23 mouse cellular contexts compared by ENCODE assay signal in the genomic region with DNA sequence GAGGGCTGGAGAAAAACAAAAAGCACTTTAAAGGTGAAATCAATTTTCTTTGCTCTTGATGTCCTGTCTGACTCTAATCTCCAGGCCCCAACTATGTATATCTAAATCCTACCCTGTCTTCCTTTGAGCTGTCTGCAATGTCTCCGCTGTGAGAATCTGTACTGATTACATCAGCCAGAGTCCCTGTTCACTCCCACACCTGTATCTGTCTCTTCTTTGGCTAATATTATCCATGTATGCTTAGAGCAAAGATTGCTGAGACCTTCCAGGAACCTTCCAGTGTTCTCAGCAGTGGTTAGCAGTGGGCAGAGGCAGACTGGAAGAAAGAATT. TPM values are rescaled to one million over a fixed set of nuclear protein-coding genes. Genes with fewer than 3 reads are reported as not detected.
DNase-seq lines count a peak whose midpoint lies in the region; ATAC-seq lines count a peak whose summit lies in the region.
"Had no signal": no experiment of that assay in that cellular context is flagged by ENCODE, and none has a peak within 500 bp of the region (broad histone marks: within the 10 kb centered on the region; RNA-seq: fewer than 3 reads in every experiment).

No protein-coding gene starts in this region.

- H3K9ac ChIP-seq in kidney, embryonic 14.5 days (ENCODE audit: low read depth, low read length): no peak overlapping the region
- H3K9ac ChIP-seq in kidney, embryonic 16.5 days (replicated peaks; ENCODE audit: low read length): no peak overlapping the region
- H3K9ac ChIP-seq in midbrain, embryonic 11.5 days (ENCODE audit: low read length): no peak overlapping the region
- no peak overlapping the region for H3K9ac ChIP-seq in midbrain, embryonic 13.5 days (replicated peaks)
- H3K9ac ChIP-seq: embryonic facial prominence, embryonic 12.5 days; forebrain, embryonic 13.5 days; forebrain, embryonic 15.5 days had no signal

- H3K27ac ChIP-seq in kidney, embryonic 14.5 days (ENCODE audit: low read depth, low read length): 0 out of 2 replicates have a peak overlapping the region, but pooled peaks have one; percentile 6
- H3K27ac ChIP-seq in kidney, embryonic 16.5 days (ENCODE audit: low read length): peak overlapping the region; percentile 75
- H3K27ac ChIP-seq in midbrain, embryonic 11.5 days (ENCODE audit: low read depth, low read length): no peak overlapping the region
- no peak overlapping the region for H3K27ac ChIP-seq in midbrain, embryonic 13.5 days
- H3K27ac ChIP-seq: embryonic facial prominence, embryonic 10.5 days; embryonic facial prominence, embryonic 12.5 days; forebrain, embryonic 13.5 days; forebrain, embryonic 15.5 days had no signal

- no peak for DNase-seq in kidney, adult 11 months
- DNase-seq in kidney, adult 8-10 months: no peak
- DNase-seq in midbrain, embryonic 11.5 days (ENCODE audit: low spot score, missing footprints): peak; percentile 12
- DNase-seq: adrenal gland, adult 8-10 months; adrenal gland, postnatal 14 days; adrenal gland, postnatal 36 days; B cell, adult 2 months; cerebellum, adult 11-12 months; cerebellum, adult 2 months; cerebellum, adult 9-10 months; cerebellum, postnatal 25 days had no signal

- H3K4me3 ChIP-seq in kidney, embryonic 14.5 days (ENCODE audit: low read length): no peak overlapping the region
- no peak overlapping the region for H3K4me3 ChIP-seq in kidney, embryonic 16.5 days (ENCODE audit: low read length)
- no peak overlapping the region for H3K4me3 ChIP-seq in midbrain, embryonic 11.5 days (ENCODE audit: low read depth, low read length)
- no peak overlapping the region for H3K4me3 ChIP-seq in midbrain, embryonic 13.5 days (replicated peaks)
- H3K4me3 ChIP-seq: embryonic facial prominence, embryonic 10.5 days; embryonic facial prominence, embryonic 12.5 days; forebrain, embryonic 13.5 days; forebrain, embryonic 15.5 days had no signal

- H3K27me3 ChIP-seq in kidney, embryonic 14.5 days (ENCODE audit: control insufficient read depth, insufficient read depth, low read length): no peaks in the 10 kb centered on the region
- no peaks in the 10 kb centered on the region for H3K27me3 ChIP-seq in kidney, embryonic 16.5 days (ENCODE audit: insufficient read depth, low read length)
- no peaks in the 10 kb centered on the region for H3K27me3 ChIP-seq in midbrain, embryonic 11.5 days (ENCODE audit: control insufficient read depth, insufficient read depth, low read length)
- no peaks in the 10 kb centered on the region for H3K27me3 ChIP-seq in midbrain, embryonic 13.5 days
- H3K27me3 ChIP-seq: CH12.LX; embryonic facial prominence, embryonic 12.5 days; forebrain, embryonic 13.5 days; forebrain, embryonic 15.5 days; Patski had no signal

- ATAC-seq in kidney, embryonic 14.5 days (ENCODE audit: low FRiP score, low TSS enrichment): 0 out of 2 replicates have a peak, but pooled peaks have one; percentile 48
- peak; percentile 62; the same call in 1 of the 2 replicates for ATAC-seq in kidney, embryonic 16.5 days (ENCODE audit: low FRiP score, low TSS enrichment)
- ATAC-seq in midbrain, embryonic 11.5 days (ENCODE audit: low FRiP score): no peak
- no peak for ATAC-seq in midbrain, embryonic 13.5 days
- ATAC-seq: activated CD4-positive, CD25-positive, alpha-beta regulatory T cell, adult 4 months; CD4-positive, CD25-positive, alpha-beta regulatory T cell, adult 4 months; forebrain, embryonic 13.5 days; forebrain, embryonic 15.5 days; Patski had no signal

- WGBS in kidney, embryonic 14.5 days: 45% methylated on average over 1 of the region's 1 CpGs
- WGBS in kidney, embryonic 16.5 days: 41% methylated on average over 1 of the region's 1 CpGs
- 68% methylated on average over 1 of the region's 1 CpGs for WGBS in midbrain, embryonic 11.5 days
- WGBS in midbrain, embryonic 13.5 days: 64% methylated on average over 1 of the region's 1 CpGs

- H3K36me3 ChIP-seq in kidney, embryonic 14.5 days (ENCODE audit: control insufficient read depth, insufficient read depth, low read length): no peaks in the 10 kb centered on the region
- H3K36me3 ChIP-seq in kidney, embryonic 16.5 days (ENCODE audit: insufficient read depth, low read length): no peaks in the 10 kb centered on the region
- H3K36me3 ChIP-seq in midbrain, embryonic 11.5 days (ENCODE audit: control insufficient read depth, insufficient read depth, low read length): no peaks in the 10 kb centered on the region
- H3K36me3 ChIP-seq in midbrain, embryonic 13.5 days: no peaks in the 10 kb centered on the region
- H3K36me3 ChIP-seq: embryonic facial prominence, embryonic 10.5 days; embryonic facial prominence, embryonic 12.5 days; forebrain, embryonic 15.5 days; G1E had no signal

- H3K4me2 ChIP-seq in kidney, embryonic 14.5 days (replicated peaks; ENCODE audit: low read depth, low read length): no peak overlapping the region
- H3K4me2 ChIP-seq in kidney, embryonic 16.5 days (replicated peaks; ENCODE audit: low read depth, low read length): no peak overlapping the region
- no peak overlapping the region for H3K4me2 ChIP-seq in midbrain, embryonic 11.5 days
- no peak overlapping the region for H3K4me2 ChIP-seq in midbrain, embryonic 13.5 days (replicated peaks)
- H3K4me2 ChIP-seq: embryonic facial prominence, embryonic 12.5 days; forebrain, embryonic 13.5 days; forebrain, embryonic 15.5 days had no signal

- H3K9me3 ChIP-seq in kidney, embryonic 14.5 days (ENCODE audit: control insufficient read depth, low read length): no peaks in the 10 kb centered on the region
- H3K9me3 ChIP-seq in kidney, embryonic 16.5 days (ENCODE audit: low read length): no peaks in the 10 kb centered on the region
- no peaks in the 10 kb centered on the region for H3K9me3 ChIP-seq in midbrain, embryonic 11.5 days (ENCODE audit: control insufficient read depth, low read length)
- no peaks in the 10 kb centered on the region for H3K9me3 ChIP-seq in midbrain, embryonic 13.5 days
- H3K9me3 ChIP-seq: embryonic facial prominence, embryonic 10.5 days; embryonic facial prominence, embryonic 12.5 days; forebrain, embryonic 13.5 days; forebrain, embryonic 15.5 days had no signal

- H3K4me1 ChIP-seq in kidney, embryonic 14.5 days (ENCODE audit: control insufficient read depth, insufficient read depth, low read length): no peaks in the 10 kb centered on the region
- peaks cover 4% of the 10 kb centered on the region; the same call in 1 of the 2 replicates for H3K4me1 ChIP-seq in kidney, embryonic 16.5 days (ENCODE audit: insufficient read depth, low read length)
- H3K4me1 ChIP-seq in midbrain, embryonic 11.5 days (ENCODE audit: control insufficient read depth, insufficient read depth, low read length): no peaks in the 10 kb centered on the region
- H3K4me1 ChIP-seq in midbrain, embryonic 13.5 days (replicated peaks): no peaks in the 10 kb centered on the region
- H3K4me1 ChIP-seq: embryonic facial prominence, embryonic 10.5 days; embryonic facial prominence, embryonic 12.5 days; forebrain, embryonic 13.5 days; forebrain, embryonic 15.5 days had no signal

RNA-seq across cellular contexts. Expression of a gene that starts 8.6 kb away (rescaled TPM):
- polyA plus RNA-seq in kidney, embryonic 14.5 days (2014; fragmentation: Nextera tagmentation; extraction: Ambion mirVana): 34.1 and 40.7 TPM in 2 replicates
- polyA plus RNA-seq in kidney, embryonic 16.5 days (2015; fragmentation: Nextera tagmentation; extraction: Ambion mirVana): 29.1 and 35.6 TPM in 2 replicates
- 21.3 and 21.9 TPM in 2 replicates for polyA plus RNA-seq in midbrain, embryonic 11.5 days (2014; fragmentation: Nextera tagmentation; extraction: Ambion mirVana)
- 9.5 and 9.6 TPM in 2 replicates for polyA plus RNA-seq in midbrain, embryonic 13.5 days (2015; fragmentation: Nextera tagmentation; extraction: Ambion mirVana)
- polyA plus RNA-seq: activated CD4-positive, CD25-positive, alpha-beta regulatory T cell, adult 4 months; CD4-positive, CD25-positive, alpha-beta regulatory T cell, adult 4 months; G1E had no signal

Comparison
In these comparisons a context has a peak if more than half of its experiments do, and no peak if none do; other contexts are left out.
1. ATAC-seq: peak in kidney, embryonic 14.5 days (single experiment) and kidney, embryonic 16.5 days (single experiment); none in midbrain, embryonic 11.5 days (single experiment) and midbrain, embryonic 13.5 days (single experiment).
2. H3K27ac ChIP-seq: peak in kidney, embryonic 14.5 days (single experiment) and kidney, embryonic 16.5 days (single experiment); none in midbrain, embryonic 11.5 days (single experiment) and midbrain, embryonic 13.5 days (single experiment).